Mouse (Mus musculus) midbrain, embryonic 10.5 days (tissue): ENCODE measurements around the gene Aplf. TPM values are rescaled to one million over a fixed set of nuclear protein-coding genes. Genes with fewer than 3 reads are reported as not detected.

ENCODE experiments used
- DNase-seq: peaks from one replicate; pipeline ENCODE4 v3.0.0-alpha.2; 2017; ENCODE audit warnings: low spot score
- H3K27ac ChIP-seq: fragments of 300-500 bp; sonication (generic); replicated peaks from 2 replicates; pipeline ENCODE4 v1.5.1; 2016; ENCODE audit warnings: mild to moderate bottlenecking
- H3K27me3 ChIP-seq: fragments of 300-500 bp; sonication (generic); 2 replicates; pipeline ENCODE4 v1.6.1; 2016; ENCODE audit warnings: low read depth, mild to moderate bottlenecking; ENCODE audit not compliant: poor library complexity, severe bottlenecking
- H3K36me3 ChIP-seq: fragments of 300-500 bp; sonication (generic); 2 replicates; pipeline ENCODE4 v1.6.1; 2016; ENCODE audit warnings: mild to moderate bottlenecking, moderate library complexity
- H3K4me1 ChIP-seq: fragments of 300-500 bp; sonication (generic); 2 replicates; pipeline ENCODE4 v1.6.1; 2016
- H3K4me3 ChIP-seq: fragments of 300-500 bp; sonication (generic); 2 replicates; pipeline ENCODE4 v1.5.1; 2016; ENCODE audit warnings: mild to moderate bottlenecking, moderate library complexity
- H3K9me3 ChIP-seq: fragments of 300-500 bp; sonication (generic); replicated peaks from 2 replicates; pipeline ENCODE4 v1.6.1; 2016; ENCODE audit warnings: mild to moderate bottlenecking
- WGBS: fragments of 180-500 bp; shearing (Covaris S2); methylation state at CpG from one replicate; pipeline ENCODE4 v1.1.7; 2016; 5-methylcytosine and 5-hydroxymethylcytosine counted together
- polyA plus RNA-seq: library from polyadenylated mRNA; unstranded; fragments of >200 nt; fragmentation: Nextera tagmentation; extraction: Ambion mirVana; gene quantifications from 2 replicates; pipeline ENCODE4 v1.2.1, GENCODE M21; 2016

The Aplf gene
- polyA plus RNA-seq, 1 experiment from 2014 or later: 13.8 TPM

- Histone ChIP-seq H3K4me3 (no peak overlapping the region), H3K27ac (no peak overlapping the region), H3K27me3 (peaks cover 3% of the 10 kb centered on the region; the same call in 1 of the 2 replicates), H3K9me3 (no peaks in the 10 kb centered on the region), H3K4me1 (peaks cover 6% of the 10 kb centered on the region), H3K36me3 (peaks cover 4% of the 10 kb centered on the region; the same call in 1 of the 2 replicates)
- WGBS: 88% methylated on average over 15 of the region's 15 CpGs
- DNase-seq: no peak
These were observed 90.9 kb downstream of the Aplf start for GRCm38 (mm10) chr6:87581071-87581470.

Other genes with a start within 250 kb of the Aplf start
- not detected in 2 replicates for gene Bmp10, start 243.2 kb downstream of the Aplf start, polyA plus RNA-seq
- gene Arhgap25, start 138.9 kb downstream of the Aplf start, polyA plus RNA-seq: 2.2 and 2.6 TPM in 2 replicates
- 3.1 and 3.4 TPM in 2 replicates for gene Prokr1, start 81.5 kb downstream of the Aplf start, polyA plus RNA-seq
- gene Efcc1, start 58.7 kb upstream of the Aplf start, polyA plus RNA-seq: 5.4 and 7.2 TPM in 2 replicates
- gene Gp9, start 105.9 kb upstream of the Aplf start, polyA plus RNA-seq: 2.8 and 3.4 TPM in 2 replicates
- 5.8 and 8.4 TPM in 2 replicates for gene Rab43, start 140.0 kb upstream of the Aplf start, polyA plus RNA-seq
- 2.7 and 4.4 TPM in 2 replicates for gene Gm45140, start 163.6 kb upstream of the Aplf start, polyA plus RNA-seq
- gene Isy1, start 166.6 kb upstream of the Aplf start, polyA plus RNA-seq: 62.4 and 69.1 TPM in 2 replicates
- gene Cnbp, start 178.9 kb upstream of the Aplf start, polyA plus RNA-seq: 1,252 and 1,396 TPM in 2 replicates
- 150 and 157 TPM in 2 replicates for gene Copg1, start 215.6 kb upstream of the Aplf start, polyA plus RNA-seq
- gene Hmces, start 241.7 kb upstream of the Aplf start, polyA plus RNA-seq: 53.8 and 56.8 TPM in 2 replicates